Mouse (Mus musculus) activated CD4-positive, CD25-positive, alpha-beta regulatory T cell, adult 4 months (primary cell): Measurements from ENCODE around the gene Usp20. TPM values are rescaled to one million over a fixed set of nuclear protein-coding genes. Genes with fewer than 3 reads are reported as not detected.

Source experiments
- ATAC-seq: one replicate; pipeline ENCODE4 v1.8.0; 2017
- polyA plus RNA-seq, 2 experiments: library from polyadenylated mRNA; unstranded; fragments of 100-300 nt; shearing (Covaris generic); gene quantifications; one replicate each; pipeline ENCODE4 v1.2.1; 2017

Gene Usp20
- polyA plus RNA-seq, 2 experiments from 2014 or later, result 11.6 to 15.0 TPM

DNA sequence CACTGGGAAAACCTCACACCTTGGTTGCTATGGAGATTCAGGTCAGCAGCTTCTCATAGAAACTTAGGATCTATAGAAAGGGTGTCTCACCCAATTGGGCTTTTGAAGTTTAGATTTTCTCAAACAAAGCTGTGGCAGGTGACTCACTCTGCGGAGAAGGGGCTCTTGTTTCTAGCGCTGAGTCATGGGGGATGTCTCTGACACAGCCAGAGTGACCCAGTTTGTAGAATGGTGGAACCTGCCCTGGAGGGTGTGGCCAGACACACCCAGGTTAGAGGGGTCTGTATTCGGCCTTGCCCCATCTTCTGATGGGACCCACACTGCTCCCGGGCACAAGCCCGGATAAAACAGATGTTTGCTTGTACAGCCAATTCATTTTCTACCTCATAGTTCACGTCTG lies 60.8 kb downstream of the Usp20 start:
- no peak for ATAC-seq

DNA sequence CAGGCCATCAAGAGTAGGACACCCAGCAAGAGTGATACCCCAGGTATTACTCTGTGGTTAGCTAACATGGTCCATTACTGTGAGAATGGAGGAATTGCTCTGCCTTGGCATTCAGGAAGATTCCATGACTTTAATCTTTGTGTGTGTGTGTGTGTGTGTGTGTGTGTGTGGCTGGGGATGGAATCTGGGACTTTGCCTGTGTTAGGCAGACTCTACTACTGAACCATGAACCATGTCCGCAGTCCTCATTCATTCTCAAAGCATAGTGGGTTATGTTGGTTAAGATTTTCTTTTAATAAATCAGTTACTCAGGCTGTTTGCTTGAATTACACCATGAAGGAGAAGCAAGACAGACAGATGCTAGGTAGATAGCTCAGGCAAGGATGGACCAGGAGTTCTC lies 61.8 kb downstream of the Usp20 start:
- ATAC-seq, result no peak

DNA sequence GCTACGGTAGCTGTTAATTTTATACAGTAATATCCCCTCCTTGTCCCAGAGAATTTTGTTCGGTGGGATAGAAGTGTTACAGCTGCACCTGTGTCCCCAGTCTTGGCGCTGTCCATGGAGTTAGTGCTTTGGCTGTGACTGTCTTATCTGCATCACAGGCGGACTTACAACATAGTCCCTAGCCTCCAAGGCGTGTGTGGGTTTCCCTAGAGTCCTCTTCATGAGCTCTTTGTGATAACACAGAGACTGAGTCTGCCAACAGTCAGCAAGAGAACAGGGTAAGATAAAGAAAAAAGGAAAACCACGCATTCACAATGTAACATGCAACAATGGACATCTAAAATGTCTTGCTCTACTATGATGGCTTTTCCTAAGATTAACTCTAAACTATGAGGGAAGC lies 66.0 kb downstream of the Usp20 start:
- ATAC-seq, result no peak

DNA sequence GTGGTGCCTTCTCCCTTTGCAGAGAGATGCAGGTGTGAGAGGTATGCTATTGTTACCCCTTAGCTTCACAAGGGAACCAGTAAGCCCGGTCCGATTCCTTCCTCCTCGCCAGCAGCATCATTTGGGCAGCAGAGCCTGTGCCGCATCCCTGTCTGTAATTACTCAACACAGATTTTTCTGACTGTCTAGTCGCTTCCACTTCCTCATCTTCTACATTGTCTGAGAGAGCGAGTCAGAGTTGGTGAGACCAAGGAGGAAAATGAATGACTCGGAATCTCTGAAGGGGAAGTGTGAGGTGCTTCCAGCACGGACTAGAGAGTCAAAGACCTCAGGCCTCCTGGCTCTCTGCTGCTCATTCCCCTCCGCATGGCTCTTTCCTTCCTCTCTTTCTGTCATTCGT lies 70.4 kb downstream of the Usp20 start:
- ATAC-seq, result no peak

DNA sequence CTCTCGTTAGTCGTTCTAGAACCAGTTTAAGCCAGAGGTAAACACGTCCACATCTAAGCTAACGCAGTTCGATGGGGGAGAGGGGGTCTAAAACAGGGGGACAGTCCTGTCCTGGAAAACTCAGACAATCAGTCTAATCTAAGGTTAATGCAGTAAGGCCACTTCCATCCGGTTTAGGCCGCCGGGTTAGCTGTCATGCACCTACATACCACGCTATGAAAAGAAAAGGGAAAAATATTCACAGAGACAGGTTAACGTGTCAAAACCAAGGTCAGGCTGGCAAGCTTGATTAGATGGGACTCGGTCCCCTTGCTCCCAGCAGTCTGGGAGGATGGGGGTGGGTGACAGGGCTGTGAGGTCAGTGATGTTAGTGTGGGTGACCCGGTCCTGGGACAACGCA lies 71.3 kb downstream of the Usp20 start:
- no peak for ATAC-seq

DNA sequence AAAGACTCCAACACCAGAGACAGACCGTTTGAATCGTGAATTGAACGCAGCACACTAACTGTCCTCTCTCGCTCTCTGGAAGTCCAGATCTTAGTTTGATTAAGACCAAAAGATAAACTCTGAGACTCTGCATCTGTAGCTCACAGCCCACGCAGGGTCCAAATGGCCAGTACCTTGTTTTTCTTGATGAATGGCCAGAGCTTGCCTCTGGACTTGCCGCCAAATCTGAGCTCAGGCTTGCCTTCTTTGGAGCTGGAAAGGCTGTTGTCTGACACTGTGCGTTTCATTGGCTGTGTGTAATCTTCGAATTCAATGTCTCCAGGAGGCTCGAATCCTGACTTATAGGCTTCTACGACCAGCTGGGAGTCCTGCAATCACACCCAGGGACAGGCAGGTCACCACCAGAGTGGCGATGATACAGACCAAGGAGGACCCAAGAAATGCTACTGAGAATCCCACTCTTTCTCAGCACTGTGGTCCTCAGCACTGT lies 71.8 kb downstream of the Usp20 start:
- ATAC-seq, result no peak

DNA sequence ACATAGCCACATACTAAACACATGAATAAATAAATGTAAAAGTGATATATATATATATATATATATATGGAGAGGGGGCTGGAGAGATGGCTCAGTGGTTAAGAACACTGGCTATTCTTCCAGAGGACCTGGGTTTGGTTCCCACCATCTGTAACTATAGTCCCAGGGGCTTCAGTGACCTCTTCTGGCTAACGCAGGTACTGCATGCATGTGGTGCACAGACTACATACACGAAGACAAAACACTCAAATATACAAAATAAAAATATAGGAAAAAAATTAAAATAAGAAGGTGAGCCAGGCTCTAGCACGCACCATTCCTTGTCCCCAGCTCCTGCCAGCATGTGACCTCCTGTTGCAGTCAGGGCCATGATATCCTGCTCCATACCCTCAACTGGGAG lies 74.0 kb downstream of the Usp20 start:
- no peak for ATAC-seq

DNA sequence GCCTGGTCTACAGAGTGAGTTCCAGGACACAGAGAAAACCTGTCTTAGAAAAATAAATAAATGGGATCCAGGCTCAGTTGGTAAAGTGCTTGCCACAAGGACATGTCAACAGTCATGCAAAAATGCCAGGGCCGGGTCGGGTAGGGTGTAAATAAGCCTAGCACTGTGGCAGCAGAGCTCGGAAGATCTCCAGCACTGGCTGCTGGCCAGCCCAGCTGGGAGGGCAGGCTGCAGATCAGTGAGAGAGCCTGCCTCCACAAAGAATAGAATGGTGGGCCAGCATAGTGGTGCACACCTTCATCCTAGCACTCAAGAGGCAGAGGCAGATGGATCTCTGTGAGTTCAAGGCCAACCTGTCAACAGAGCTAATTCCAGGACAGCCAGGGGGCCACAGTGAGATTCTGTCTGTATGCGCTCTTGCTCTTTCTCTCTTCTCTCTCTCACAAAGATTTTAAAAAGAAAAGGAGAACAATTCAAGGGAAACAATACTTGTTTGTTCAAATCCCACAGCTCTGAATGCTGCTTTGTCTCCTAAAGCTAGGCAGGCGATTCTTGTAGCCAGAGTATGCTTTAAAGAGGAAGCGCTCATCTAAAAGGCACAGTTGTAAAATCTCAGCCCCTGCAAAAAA lies 75.6 kb downstream of the Usp20 start:
- ATAC-seq, result no peak

DNA sequence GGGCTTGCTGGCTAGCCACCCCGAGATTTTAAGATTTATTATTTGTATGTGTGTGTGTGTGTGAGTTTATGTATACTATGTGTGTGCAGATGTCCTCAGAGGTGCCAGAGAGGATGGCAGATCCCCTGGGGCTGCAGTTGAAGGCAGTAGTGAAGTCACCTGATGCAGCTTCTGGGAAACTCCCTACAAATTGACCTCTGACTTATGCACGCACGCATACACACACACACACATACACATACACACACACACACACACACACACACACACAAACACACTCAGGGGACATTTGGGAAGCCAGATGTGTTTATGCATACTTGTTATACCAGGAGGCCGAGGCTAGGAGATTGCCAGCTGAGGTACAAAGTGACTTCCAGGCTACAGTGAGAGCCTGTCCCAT lies 76.4 kb downstream of the Usp20 start:
- ATAC-seq, result no peak

DNA sequence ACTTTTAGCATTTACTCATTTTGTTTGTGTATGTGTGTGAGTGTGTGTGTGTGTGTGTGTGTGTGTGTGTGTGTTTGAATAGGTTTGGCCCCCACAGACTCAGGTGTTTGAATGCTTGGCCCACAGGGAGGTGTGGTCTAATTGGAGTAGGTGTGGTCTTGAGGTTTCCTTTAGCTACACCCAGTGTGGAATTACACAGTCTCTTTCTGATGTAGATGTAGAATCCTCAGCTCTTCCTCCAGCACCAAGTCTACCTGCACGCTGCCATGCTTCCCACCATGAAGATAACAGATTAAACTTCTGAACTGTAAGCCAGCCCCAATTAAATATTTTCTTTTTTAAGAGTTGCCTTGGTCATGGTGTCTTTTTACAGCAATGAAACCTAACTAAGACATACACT lies 78.2 kb downstream of the Usp20 start:
- ATAC-seq, result no peak

DNA sequence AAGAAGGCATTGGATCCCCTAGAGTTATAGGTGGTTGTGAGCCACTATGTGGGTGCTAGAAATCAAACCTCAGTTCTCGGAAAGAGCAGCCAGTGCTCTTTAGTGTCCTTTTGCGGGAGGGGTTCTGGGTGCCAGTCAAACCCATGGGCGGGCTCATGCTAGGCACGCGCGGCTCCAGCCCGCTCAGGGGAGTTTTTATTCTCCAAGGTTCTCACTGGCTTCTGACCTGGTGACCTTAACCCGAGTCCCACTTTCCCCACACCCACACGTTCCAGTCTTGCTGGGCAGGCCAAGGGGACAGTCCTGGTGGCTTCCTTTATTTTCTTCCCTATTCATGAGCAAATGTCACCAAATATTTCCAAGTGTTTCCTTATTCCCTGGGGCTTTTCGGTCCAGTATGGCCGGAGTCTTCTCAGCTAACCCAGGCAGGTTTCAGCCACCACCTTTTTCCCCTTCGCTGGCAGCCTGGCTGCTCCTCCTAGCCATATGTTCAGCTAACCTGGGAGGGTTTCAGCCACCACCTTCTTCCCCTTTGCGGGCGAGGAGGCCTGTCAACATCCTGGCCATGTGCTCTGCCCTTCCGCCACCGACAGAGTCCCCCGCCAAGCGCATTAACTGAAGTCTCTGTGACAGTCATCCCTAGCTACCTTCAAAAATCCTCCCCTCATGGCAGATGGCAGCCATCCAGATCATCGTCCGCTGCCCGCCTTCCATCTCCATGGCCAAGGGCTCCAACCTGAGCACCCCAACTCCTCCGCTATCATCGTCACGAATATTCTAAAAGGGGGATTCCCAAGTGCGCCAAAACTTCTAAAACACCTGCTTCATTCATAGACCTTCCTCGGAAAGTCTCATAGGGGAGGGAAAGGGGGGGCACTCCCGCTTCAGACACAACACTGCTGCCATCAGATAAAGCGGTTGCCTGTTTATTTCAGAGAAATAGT lies 79.0 kb downstream of the Usp20 start:
- peak; percentile 73 for ATAC-seq

DNA sequence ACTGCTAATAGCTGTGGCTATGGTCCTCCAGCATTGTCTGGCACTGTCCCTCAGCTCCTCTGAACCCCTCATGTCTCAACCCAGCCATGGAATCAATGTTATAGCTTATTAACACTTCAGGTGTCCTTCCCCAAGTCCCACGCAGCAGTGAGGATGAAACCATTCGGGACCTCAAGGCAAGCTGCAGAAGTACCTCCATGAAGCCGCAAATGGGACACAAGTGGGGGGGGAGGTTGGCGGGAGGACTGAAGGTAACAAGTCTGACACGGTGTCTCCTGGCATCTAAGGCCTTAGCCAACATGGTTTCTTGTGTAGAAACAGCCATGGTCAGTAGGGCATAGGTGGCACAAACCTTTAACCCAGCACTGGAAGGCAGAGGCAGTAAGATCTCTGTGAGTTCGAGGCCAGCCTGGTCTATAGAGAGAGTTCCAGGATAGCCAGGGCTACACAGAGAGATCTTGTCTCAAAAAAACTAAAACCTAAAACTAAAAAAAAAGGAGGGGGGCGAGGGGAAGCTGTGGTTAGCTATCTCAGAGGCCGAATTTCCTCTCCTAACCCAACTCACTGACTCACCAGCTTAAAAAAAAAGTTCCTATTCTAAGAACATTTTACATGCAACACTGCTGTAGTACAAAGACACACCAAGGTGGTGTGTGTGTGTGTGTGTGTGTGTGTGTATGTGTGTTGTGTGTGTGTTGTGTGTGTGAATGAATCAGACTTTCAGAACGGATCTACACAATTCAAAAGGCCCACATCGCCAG lies 80.0 kb downstream of the Usp20 start:
- peak; percentile 45 for ATAC-seq

DNA sequence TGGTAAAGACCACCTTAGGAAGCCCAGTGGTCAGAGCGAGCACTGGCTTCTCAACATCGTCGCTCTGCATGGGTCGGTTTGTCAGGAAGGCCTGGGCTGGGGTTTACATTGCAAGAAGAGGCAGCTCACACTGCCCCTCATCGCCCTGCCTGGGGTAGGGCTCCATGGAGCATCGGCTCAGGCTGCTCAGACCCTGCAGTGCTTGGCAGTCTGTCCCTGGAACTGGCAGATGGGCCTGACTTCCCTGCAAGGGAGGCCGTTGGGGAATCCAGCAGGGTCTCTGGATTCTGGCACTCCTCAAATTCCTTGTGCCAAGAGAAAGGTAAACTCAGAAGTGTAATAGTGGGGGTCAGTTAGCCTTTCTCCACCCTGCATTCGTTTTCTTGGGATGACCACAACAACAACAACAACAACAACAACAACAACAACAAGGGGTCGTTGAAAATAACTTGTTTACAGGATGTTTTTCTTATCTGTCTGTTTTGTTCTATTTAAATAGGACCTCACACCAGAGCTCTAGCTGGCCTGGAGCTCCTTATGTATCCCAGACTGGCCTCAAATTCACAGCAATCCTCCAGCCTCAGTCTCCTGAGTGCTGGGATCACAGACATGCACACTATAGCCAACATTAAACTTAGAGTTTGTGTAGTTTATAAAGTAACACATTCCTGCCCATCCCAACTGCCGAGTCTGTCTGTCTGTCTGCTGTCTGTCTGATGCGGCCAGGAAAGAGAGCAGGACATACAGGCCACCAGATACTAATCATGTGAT lies 84.1 kb downstream of the Usp20 start:
- no peak for ATAC-seq

DNA sequence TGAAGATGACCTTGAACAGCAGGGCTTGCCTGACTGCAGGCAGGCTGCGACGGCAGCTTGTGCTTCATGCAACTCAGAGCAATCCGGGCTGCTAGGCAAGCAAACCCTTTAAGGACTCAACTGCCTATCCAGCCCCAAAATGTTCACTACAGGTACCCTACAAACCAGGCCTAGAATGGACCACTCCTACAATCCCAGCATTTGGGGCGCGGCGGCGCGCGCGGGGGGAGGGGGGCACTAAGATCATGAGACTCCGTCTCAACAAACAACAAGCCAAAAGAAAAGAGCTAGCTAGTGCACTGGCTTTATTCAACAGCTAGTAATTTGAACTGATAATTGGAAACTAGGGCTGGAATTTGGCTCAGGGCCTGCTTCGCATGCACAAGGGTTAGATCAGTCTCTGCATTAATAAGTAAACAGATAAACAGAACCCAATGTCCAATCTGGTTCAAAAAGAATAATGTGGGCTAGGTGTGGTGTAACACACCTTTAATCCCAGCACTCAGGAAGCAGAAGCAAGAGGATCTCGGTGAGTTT lies 85.0 kb downstream of the Usp20 start:
- ATAC-seq, result no peak

DNA sequence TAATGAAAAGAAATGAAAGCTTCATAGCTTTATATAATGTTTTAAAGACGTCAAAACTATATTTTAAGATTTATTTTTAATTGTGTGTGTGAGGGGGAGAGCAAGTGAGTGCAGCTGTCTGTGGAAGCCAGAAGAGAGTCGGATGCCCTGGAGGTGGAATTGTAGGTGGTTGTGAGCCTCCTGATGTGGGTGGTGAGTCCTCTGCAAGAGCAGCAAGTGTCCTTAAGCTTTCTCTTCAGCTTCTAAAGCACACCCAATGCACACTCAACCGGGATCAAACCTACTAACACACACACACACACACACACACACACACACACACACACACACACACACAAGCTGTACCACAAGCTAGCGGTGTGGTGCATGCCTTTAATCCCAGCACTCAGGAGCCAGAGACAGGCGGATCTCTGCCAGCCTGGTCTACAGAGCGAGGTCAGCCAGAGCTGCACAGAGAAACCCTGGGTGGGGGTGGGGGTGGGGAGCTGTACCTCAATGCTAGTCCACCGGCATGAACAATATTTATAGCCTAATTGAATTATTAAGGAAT lies 85.7 kb downstream of the Usp20 start:
- ATAC-seq, result no peak

DNA sequence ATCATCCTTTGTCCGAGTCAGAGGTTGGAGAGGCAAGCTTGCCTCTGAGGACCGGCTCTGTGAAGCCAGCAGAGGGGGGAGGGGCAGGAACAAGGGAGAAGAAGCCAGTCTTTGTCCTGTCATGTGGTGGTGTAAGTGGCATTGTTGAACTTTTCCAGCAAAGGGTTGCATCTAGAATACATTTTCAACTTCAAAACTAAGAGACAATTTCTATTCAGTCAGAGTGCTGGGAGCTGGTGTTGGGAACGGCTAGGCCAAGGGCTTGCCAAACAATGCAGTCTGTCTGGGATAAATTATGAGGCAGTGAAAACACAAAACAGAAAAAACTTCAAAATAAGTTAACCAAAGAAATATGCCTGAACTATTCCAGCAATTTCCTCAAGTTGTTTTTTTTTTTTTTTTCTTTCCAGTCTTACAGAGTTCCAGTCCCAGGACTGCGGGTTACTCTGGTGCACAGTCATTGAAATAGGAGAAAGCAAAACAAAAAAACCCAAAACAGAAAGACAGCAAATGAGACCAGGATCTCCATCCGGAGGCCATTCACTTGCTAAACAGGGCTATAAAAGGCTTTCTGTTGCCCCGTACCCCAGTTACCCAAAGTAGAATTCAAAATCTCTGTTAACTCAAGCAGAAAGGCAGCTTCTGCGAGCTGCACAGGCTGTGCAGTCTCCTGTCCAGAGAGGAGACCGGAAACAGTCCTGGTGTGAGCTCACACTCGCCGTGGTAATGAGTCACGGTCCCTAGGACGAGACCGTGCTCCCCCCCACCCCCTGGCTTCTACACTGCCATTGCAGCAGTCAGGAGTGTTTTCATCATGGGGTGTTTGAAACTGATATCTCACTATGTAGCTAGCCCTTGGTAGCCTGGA lies 86.4 kb downstream of the Usp20 start:
- ATAC-seq, result no peak

DNA sequence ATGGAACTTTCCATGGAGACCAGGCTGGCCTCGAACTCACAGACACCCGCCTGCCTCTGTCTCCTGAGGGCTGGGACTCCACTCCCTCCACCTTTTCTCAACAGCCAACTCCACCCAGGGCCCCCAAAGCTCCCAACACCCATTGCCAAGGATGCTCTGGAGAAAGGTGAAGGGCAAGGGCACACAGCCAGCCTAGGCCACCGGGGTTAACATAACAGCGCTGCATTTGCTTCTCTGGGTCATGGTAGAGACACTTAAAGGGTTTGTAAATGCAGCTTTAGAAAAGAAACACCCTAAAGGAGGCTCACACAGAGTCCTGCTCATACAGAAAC lies 87.0 kb downstream of the Usp20 start:
- ATAC-seq, result no peak

DNA sequence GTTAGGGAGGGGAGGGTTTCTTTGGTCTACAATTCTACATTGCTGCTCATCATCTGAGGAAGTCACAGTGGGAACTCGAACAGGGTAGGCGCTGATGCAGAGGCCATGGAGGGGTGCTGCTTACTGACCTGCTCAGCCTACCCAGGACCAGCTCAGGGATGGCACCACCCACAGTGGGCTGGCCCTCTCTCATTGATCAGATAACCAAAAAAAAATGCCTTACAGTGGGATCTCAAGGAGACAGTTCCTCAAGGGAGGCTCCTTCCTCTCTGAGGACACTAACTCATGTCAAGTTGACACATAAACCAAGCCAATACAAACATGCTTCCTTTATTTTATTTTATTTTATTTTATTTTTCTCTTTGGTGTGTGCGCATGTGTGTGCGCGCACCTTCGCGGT lies 87.4 kb downstream of the Usp20 start:
- no peak for ATAC-seq
